Mouse (Mus musculus) cortical plate, adult 2 months (tissue): ENCODE results near the gene Golga5.

ENCODE experiments used
- CTCF ChIP-seq: fragments of 200-500 bp; IDR thresholded peaks from 2 replicates; pipeline ENCODE4 v1.5.1; 2011; ENCODE audit warnings: mild to moderate bottlenecking, control low read depth, low read length; ENCODE audit not compliant: insufficient read depth; ENCODE audit errors: extremely low read depth
- POLR2A ChIP-seq: fragments of 200-500 bp; IDR thresholded peaks from 2 replicates; pipeline ENCODE4 v1.6.1; 2011; ENCODE audit warnings: mild to moderate bottlenecking, low read length, control low read depth; ENCODE audit not compliant: insufficient read depth; ENCODE audit errors: extremely low read depth

DNA sequence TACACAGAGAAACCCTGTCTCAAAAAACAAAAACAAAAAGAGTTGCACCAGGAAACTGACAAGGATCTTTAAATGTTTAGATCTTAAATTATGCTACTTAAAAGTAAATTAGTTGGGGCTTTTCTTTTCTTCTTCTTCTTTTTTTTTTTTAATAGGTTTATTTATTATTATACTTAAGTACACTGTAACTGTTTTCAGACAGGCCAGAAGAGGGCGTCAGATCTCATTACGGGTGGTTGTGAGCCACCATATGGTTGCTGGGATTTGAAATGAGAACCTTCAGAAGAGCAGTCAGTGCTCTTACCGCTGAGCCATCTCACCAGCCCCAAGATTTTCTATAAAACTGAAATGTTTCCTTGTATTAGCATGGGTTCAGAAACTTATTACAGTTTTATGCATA, 16.0 kb downstream of the Golga5 start:
- TF ChIP-seq CTCF: no peak
- no peak for TF ChIP-seq POLR2A
